In the genomic region with DNA sequence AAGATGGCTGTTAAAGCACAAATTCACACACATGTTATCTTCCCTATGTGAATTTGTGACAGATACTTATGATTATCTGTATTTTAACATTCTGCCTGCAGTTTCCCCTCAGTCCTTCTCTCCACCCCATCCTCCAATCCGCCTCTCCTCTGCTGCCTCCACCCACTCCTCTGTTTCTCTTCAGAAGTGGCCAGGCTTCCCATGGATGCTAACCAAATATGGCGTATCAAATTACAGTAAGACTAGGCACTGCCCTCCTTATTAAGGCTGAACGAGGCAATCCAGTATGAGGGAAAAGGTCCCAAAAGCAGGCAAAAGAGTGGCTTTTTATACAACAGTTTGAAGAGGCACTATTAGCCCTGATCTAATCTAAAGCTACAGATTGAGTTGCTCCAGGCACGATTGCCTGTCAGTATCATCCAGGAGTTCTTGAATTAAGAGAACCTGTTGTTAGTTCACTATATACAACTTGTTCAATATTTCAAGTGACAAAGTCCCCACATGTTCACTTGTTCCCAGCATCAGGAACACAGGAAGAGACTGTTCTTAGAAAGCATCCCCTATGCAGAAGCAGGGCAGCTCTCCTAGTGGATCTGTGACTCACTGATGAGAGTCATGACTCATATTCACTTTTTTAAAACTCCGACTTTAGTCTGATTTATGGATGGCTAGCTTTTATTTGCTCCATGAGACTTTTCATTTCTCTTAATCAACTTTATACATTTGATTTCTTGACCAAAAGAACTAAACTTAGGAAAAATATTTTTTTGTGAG, we compare ENCODE assay signal across 18 mouse cellular contexts.
"Had no signal": no experiment of that assay in that cellular context is flagged by ENCODE, and none has a peak within 500 bp of the region (broad histone marks: within the 10 kb centered on the region; RNA-seq: fewer than 3 reads in every experiment).

No protein-coding gene starts in this region.

- H3K4me1 ChIP-seq: kidney, embryonic 15.5 days; limb, embryonic 15.5 days; lung, embryonic 15.5 days; stomach, embryonic 15.5 days had no signal

- H3K9me3 ChIP-seq: kidney, embryonic 15.5 days; limb, embryonic 15.5 days; lung, embryonic 15.5 days; stomach, embryonic 15.5 days had no signal

- H3K27ac ChIP-seq: kidney, embryonic 15.5 days; limb, embryonic 15.5 days; liver, embryonic 14.5 days; lung, embryonic 15.5 days; stomach, embryonic 15.5 days had no signal

- H3K4me3 ChIP-seq: kidney, embryonic 15.5 days; limb, embryonic 15.5 days; lung, embryonic 15.5 days; stomach, embryonic 15.5 days had no signal

- H3K27me3 ChIP-seq: kidney, embryonic 15.5 days; limb, embryonic 15.5 days; lung, embryonic 15.5 days; stomach, embryonic 15.5 days had no signal

- H3K4me2 ChIP-seq: kidney, embryonic 15.5 days; limb, embryonic 15.5 days; liver, embryonic 11.5 days; lung, embryonic 15.5 days; midbrain, embryonic 11.5 days; stomach, embryonic 15.5 days had no signal

- ATAC-seq: liver, postnatal 0 days had no signal

- DNase-seq: kidney, adult 8-10 months; kidney, postnatal 10 days; kidney, postnatal 36 days; left cerebral cortex, postnatal 4 days; liver, postnatal 0 days; lung, postnatal 14 days; lung, postnatal 4 days; midbrain, embryonic 14.5 days; right cerebral cortex, postnatal 25 days; spleen, adult 18-20 months; thymus, postnatal 25 days had no signal

- H3K9ac ChIP-seq: kidney, embryonic 15.5 days; limb, embryonic 15.5 days; liver, embryonic 14.5 days; liver, postnatal 0 days; lung, embryonic 15.5 days; stomach, embryonic 15.5 days had no signal

- H3K36me3 ChIP-seq: kidney, embryonic 15.5 days; limb, embryonic 15.5 days; lung, embryonic 15.5 days; stomach, embryonic 15.5 days had no signal
